Mouse (Mus musculus): ENCODE measurements around the gene Atxn7l3. TPM values are rescaled to one million over a fixed set of nuclear protein-coding genes. Genes with fewer than 3 reads are reported as not detected.

Gene Atxn7l3
- polyA plus RNA-seq, 1 experiment: 89.9 TPM

DNA sequence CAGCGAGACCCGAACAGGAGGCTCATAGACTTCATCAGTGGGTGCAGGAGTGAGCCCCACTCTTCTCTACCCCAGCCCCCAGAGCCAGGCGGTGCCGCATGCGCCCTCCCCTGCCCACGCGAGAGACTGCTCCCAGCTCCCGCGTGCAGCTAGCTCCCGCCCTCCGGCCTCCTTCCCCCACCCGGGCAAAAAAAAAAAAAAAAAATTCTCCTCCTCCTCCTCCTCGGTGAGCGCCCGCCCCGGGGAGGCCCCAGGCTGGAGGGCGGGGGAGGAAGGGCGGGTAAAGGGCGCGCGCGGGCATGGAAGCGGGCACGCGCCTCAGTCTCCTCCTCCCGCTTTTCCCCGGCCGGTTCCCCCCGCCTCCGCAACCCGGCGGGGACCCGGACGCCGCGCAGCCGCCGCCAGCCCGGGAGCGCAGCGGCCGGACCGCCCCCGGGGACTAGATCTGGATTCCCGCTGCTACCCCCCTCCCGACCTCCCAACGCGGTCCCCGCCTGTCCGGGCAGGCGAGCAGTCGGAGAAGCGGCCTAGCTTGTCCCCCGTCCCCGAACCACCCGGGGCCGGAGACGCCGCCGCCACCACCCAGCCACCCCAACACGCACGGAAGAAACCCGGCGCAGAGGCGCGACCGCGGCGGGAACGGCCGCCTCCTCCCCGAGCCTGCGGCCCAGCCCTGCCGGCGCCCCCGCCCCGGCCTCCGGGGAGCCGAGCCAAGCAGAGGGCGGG is 20.3 kb upstream of the Atxn7l3 start:
- DNase-seq: peak; percentile 93
- no peaks in the 10 kb centered on the region for H3K27me3 ChIP-seq (ENCODE audit: control insufficient read depth, insufficient read depth, low read length)
- TF ChIP-seq CTCF (IDR thresholded peaks at IDR 0.05; ENCODE audit: borderline replicate concordance, control insufficient read depth, extremely low read depth, insufficient read depth, low read length, poor library complexity) (no peak; the same call in 1 of the 2 replicates), POLR2A (IDR thresholded peaks at IDR 0.05; ENCODE audit: control insufficient read depth, extremely low read depth, insufficient read depth, low read length, poor library complexity) (peak; percentile 80)
- H3K36me3 ChIP-seq (ENCODE audit: control insufficient read depth, insufficient read depth, low read length): peaks cover 29% of the 10 kb centered on the region
- H3K27ac ChIP-seq (ENCODE audit: control insufficient read depth, insufficient read depth, low read length): peak overlapping the region; percentile 93
- peak overlapping the region; percentile 99 for H3K4me3 ChIP-seq (ENCODE audit: control insufficient read depth, insufficient read depth, low read length)
- 1% methylated on average over 74 of the region's 80 CpGs for WGBS
- H3K4me1 ChIP-seq (replicated peaks; ENCODE audit: control insufficient read depth, insufficient read depth, low read length): peaks cover 15% of the 10 kb centered on the region

DNA sequence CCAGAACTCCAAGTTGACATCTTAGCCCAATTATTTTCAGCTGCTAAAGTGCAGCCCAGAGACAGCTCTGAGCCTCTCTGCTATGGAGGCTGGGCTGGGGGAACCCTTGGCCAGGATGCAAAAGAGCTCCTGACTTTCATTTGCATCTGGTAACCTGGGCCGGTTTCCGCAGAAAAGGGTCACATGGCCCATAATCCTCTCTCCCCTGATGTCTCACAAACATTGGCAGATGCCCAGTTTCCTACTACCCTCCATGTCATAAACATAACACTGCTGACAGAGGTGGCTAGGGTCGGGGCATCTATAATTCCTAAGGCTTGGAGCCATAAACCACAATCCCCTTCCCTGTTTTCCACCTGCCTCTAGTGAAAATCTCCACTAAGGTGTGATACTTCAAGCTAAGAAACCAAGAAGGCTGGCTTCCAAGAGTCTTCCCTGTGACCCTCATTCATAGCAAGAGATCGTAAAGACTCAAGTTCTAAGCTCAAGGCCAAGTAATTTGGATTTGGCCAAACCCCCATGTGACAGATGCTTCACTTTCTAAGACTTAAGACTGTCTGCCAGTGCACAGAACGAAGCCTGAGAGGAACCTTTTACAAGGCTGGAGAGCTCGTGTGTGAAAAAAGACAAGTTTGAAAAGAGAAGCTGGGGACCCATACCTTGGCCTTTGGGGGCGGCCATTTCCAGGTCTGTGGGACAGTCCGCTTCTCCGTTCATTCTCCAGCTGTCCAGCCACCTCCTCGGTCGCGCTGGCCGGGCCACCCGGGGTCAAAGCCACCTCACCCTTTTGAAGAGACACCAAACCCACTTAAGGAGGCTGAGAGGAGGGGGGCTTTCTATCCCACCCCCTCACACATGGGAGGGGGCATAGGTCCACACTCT is 19.5 kb upstream of the Atxn7l3 start:
- no peak for DNase-seq
- H3K27me3 ChIP-seq (ENCODE audit: control insufficient read depth, insufficient read depth, low read length): no peaks in the 10 kb centered on the region
- peak overlapping the region; percentile 99 for H3K4me3 ChIP-seq (ENCODE audit: control insufficient read depth, insufficient read depth, low read length)
- peak overlapping the region; percentile 11; the same call in 1 of the 2 replicates for H3K27ac ChIP-seq (ENCODE audit: control insufficient read depth, insufficient read depth, low read length)
- H3K36me3 ChIP-seq (ENCODE audit: control insufficient read depth, insufficient read depth, low read length): peaks cover 29% of the 10 kb centered on the region
- peaks cover 15% of the 10 kb centered on the region for H3K4me1 ChIP-seq (replicated peaks; ENCODE audit: control insufficient read depth, insufficient read depth, low read length)
- TF ChIP-seq CTCF (IDR thresholded peaks at IDR 0.05; ENCODE audit: borderline replicate concordance, control insufficient read depth, extremely low read depth, insufficient read depth, low read length, poor library complexity): no peak
- no peak for TF ChIP-seq POLR2A (IDR thresholded peaks at IDR 0.05; ENCODE audit: control insufficient read depth, extremely low read depth, insufficient read depth, low read length, poor library complexity)
- 21% methylated on average over 14 of the region's 14 CpGs for WGBS

GRCm38 (mm10) chr11:102314321-102314720 is 17.9 kb upstream of the Atxn7l3 start:
- no peak for TF ChIP-seq CTCF (IDR thresholded peaks at IDR 0.05; ENCODE audit: borderline replicate concordance, control insufficient read depth, extremely low read depth, insufficient read depth, low read length, poor library complexity)
- TF ChIP-seq POLR2A (IDR thresholded peaks at IDR 0.05; ENCODE audit: control insufficient read depth, extremely low read depth, insufficient read depth, low read length, poor library complexity): no peak
- DNase-seq: no peak
- H3K36me3 ChIP-seq (ENCODE audit: control insufficient read depth, insufficient read depth, low read length): peaks cover 29% of the 10 kb centered on the region
- H3K27me3 ChIP-seq (ENCODE audit: control insufficient read depth, insufficient read depth, low read length): no peaks in the 10 kb centered on the region
- H3K4me3 ChIP-seq (ENCODE audit: control insufficient read depth, insufficient read depth, low read length): no peak overlapping the region
- H3K27ac ChIP-seq (ENCODE audit: control insufficient read depth, insufficient read depth, low read length): no peak overlapping the region
- peaks cover 16% of the 10 kb centered on the region for H3K4me1 ChIP-seq (replicated peaks; ENCODE audit: control insufficient read depth, insufficient read depth, low read length)
- 93% methylated on average over 12 of the region's 12 CpGs for WGBS

GRCm38 (mm10) chr11:102312586-102312985 is 16.2 kb upstream of the Atxn7l3 start:
- Histone ChIP-seq H3K4me1 (replicated peaks; ENCODE audit: control insufficient read depth, insufficient read depth, low read length) (peaks cover 21% of the 10 kb centered on the region), H3K4me3 (ENCODE audit: control insufficient read depth, insufficient read depth, low read length) (no peak overlapping the region), H3K27ac (ENCODE audit: control insufficient read depth, insufficient read depth, low read length) (no peak overlapping the region), H3K36me3 (ENCODE audit: control insufficient read depth, insufficient read depth, low read length) (peaks cover 36% of the 10 kb centered on the region), H3K27me3 (ENCODE audit: control insufficient read depth, insufficient read depth, low read length) (no peaks in the 10 kb centered on the region)
- no peak for TF ChIP-seq POLR2A (IDR thresholded peaks at IDR 0.05; ENCODE audit: control insufficient read depth, extremely low read depth, insufficient read depth, low read length, poor library complexity)
- no peak for TF ChIP-seq CTCF (IDR thresholded peaks at IDR 0.05; ENCODE audit: borderline replicate concordance, control insufficient read depth, extremely low read depth, insufficient read depth, low read length, poor library complexity)
- 97% methylated on average over 6 of the region's 6 CpGs for WGBS
- no peak for DNase-seq

DNA sequence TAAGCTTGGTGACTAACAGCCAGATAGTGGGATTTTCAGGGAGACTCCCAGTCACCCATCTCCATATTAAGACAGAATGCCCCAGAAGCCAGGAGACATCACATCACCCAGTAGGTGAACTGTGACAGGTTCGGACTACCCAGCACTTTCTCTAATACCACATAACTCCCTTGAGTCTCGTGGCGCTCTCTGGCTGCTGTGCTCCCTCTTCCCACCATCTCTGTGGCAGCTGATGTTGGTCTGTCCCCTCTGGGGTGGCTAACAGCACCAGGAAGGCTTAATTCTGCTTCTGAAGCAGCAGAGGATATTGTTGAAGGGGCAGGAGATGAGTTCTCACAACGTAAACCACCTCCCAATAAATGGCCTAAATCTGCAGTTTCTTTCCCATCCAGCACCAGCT is 15.5 kb upstream of the Atxn7l3 start:
- Histone ChIP-seq H3K4me1 (replicated peaks; ENCODE audit: control insufficient read depth, insufficient read depth, low read length) (peaks cover 21% of the 10 kb centered on the region), H3K4me3 (ENCODE audit: control insufficient read depth, insufficient read depth, low read length) (no peak overlapping the region), H3K27ac (ENCODE audit: control insufficient read depth, insufficient read depth, low read length) (no peak overlapping the region), H3K36me3 (ENCODE audit: control insufficient read depth, insufficient read depth, low read length) (peaks cover 41% of the 10 kb centered on the region), H3K27me3 (ENCODE audit: control insufficient read depth, insufficient read depth, low read length) (no peaks in the 10 kb centered on the region)
- whole genome bisulfite sequencing: 96% methylated on average over 4 of the region's 4 CpGs
- TF ChIP-seq CTCF (IDR thresholded peaks at IDR 0.05; ENCODE audit: borderline replicate concordance, control insufficient read depth, extremely low read depth, insufficient read depth, low read length, poor library complexity) (no peak), POLR2A (IDR thresholded peaks at IDR 0.05; ENCODE audit: control insufficient read depth, extremely low read depth, insufficient read depth, low read length, poor library complexity) (no peak)
- DNase-seq: no peak

Data from thymus, adult 2 months (tissue).